Mouse (Mus musculus) cerebellum, adult 2 months (tissue): ENCODE data around the gene Ofcc1. TPM values are rescaled to one million over a fixed set of nuclear protein-coding genes. Genes with fewer than 3 reads are reported as not detected.

Source experiments
- DNase-seq, 2 experiments: peaks; one replicate each; pipeline ENCODE4 v3.0.0; 2021
- H3K27ac ChIP-seq: fragments of 200-500 bp; 2 replicates; pipeline ENCODE4 v1.5.1; 2012; ENCODE audit warnings: low read length, control low read depth, inconsistent platforms; ENCODE audit not compliant: insufficient read depth
- H3K27me3 ChIP-seq: fragments of 200-500 bp; 2 replicates; pipeline ENCODE4 v1.6.1; 2012; ENCODE audit warnings: inconsistent platforms, mild to moderate bottlenecking, low read length, moderate library complexity; ENCODE audit not compliant: control insufficient read depth, insufficient read depth
- H3K4me1 ChIP-seq: fragments of 200-500 bp; 2 replicates; pipeline ENCODE4 v1.6.1; 2011; ENCODE audit warnings: low read length; ENCODE audit not compliant: control insufficient read depth, insufficient read depth
- H3K4me3 ChIP-seq: fragments of 200-500 bp; replicated peaks from 2 replicates; pipeline ENCODE3; 2011; ENCODE audit warnings: mild to moderate bottlenecking, low read depth, low read length, control low read depth; ENCODE audit not compliant: insufficient read depth
- CTCF ChIP-seq: fragments of 200-500 bp; IDR thresholded peaks from 2 replicates; pipeline ENCODE4 v1.5.1; 2011; ENCODE audit warnings: low read depth, mild to moderate bottlenecking, control low read depth, low read length, moderate library complexity, borderline replicate concordance; ENCODE audit not compliant: insufficient read depth
- POLR2A ChIP-seq: fragments of 200-500 bp; IDR thresholded peaks from 2 replicates; pipeline ENCODE4 v1.6.1; 2011; ENCODE audit warnings: low read length, control low read depth, borderline replicate concordance; ENCODE audit not compliant: insufficient read depth
- WGBS: fragments of 180-500 bp; shearing (Covaris S2); methylation state at CpG from one replicate; pipeline ENCODE4 v1.1.7; 2018; 5-methylcytosine and 5-hydroxymethylcytosine counted together
- polyA plus RNA-seq: library from polyadenylated mRNA; depleted of rRNA; stranded (reverse); fragments of >200 nt; gene quantifications from 2 replicates; pipeline ENCODE4 v1.2.3, GENCODE M21; 2012

The Ofcc1 gene
- polyA plus RNA-seq, 1 experiment, result not detected

DNA sequence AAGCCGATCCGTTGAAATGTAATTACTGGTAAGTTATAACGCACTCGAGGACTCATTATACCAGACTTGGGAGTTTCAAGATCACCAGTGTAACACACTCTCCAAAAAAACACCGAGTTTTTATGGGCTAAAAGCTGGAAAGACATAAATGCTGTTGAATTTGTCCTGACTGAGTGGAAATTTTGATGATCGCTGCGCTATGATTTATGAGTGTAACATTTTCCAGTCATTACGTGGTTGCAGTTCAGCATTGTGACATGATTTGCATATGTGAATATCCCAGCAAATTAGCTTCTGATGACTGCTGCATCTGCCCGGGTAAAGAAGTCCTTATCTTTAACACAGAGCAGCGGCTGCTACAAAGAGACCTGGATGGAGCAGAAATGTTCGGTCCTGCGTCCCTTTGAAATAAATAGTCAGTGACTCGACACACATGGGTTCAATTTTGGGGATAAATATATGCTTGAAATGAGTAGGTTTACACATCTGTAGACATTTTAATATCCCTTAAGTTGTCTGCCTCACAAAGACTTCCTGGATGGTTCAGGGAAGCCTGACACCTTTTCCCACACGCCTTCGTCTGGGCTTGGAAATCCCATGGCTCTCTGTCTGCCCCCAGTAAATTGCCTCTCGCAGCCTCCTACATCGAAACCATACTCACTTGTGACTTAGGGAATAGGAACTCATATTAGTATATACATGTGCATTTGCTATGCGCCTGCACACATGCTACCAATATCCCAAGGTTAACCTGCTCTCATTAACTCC is 381.8 kb downstream of the Ofcc1 start:
- Histone ChIP-seq H3K4me3 (no peak overlapping the region), H3K27ac (no peak overlapping the region), H3K4me1 (no peaks in the 10 kb centered on the region), H3K27me3 (no peaks in the 10 kb centered on the region)
- no peak for TF ChIP-seq CTCF
- no peak for TF ChIP-seq POLR2A
- DNase-seq, result no peak
- 88% methylated on average over 18 of the region's 18 CpGs for WGBS

DNA sequence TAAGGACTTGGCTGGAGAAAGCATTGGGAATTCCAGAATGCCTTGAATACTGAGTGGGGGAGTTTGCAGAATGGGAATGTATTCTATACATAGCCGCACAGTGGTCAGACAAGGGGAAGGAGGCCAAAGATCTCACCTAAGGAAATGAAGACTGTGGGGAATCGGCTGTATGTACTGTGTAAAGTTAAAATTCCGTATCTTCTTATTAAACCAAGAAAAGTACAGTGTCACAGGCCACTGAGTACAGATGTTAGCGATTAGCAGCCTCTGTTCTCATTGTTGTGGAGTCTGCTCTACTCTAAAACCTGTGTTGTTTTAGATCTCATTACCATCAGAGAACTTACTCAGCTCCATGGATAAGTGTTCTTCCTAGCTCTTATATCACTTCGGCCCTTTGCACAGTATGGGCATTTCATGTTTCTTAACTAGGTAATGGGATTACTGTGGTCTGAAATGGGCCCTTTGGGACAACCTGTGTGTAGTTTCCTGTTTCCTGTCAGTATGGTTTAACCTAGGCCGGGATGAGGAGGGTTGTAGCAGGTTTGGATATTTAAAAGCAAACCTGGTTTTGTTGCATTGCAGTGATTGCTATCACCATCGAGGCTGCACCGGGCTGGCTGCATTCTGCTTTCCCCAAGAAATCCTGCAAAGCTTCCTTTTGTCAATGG is 392.8 kb downstream of the Ofcc1 start:
- DNase-seq, result no peak
- TF ChIP-seq POLR2A (no peak), CTCF (no peak)
- no peaks in the 10 kb centered on the region for H3K27me3 ChIP-seq
- no peaks in the 10 kb centered on the region for H3K4me1 ChIP-seq
- 90% methylated on average over 8 of the region's 8 CpGs for WGBS
- H3K4me3 ChIP-seq, result no peak overlapping the region
- H3K27ac ChIP-seq, result no peak overlapping the region

DNA sequence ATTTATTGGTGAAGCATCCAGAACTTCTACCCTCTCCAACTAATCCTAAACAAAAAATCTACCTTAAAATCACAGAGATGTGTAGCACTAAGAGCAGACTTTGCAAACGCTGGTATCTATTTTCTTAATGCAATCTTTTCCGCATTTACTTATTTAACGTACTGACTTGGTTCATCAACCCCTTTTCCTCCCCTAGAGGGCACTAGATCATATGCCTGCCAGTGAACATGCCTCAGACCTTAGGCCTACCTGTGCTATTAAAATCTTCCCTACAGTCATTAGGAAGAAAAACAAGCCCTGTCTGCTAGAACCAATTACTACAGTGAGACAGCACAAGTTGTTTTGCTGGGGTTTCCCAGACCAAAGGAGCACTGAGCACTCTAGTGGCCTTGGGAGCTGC is 404.0 kb downstream of the Ofcc1 start:
- Histone ChIP-seq H3K27ac (no peak overlapping the region), H3K4me3 (no peak overlapping the region), H3K4me1 (no peaks in the 10 kb centered on the region), H3K27me3 (no peaks in the 10 kb centered on the region)
- TF ChIP-seq CTCF, result peak; percentile 19; the same call in 1 of the 2 replicates
- TF ChIP-seq POLR2A, result no peak
- 71% methylated on average over 3 of the region's 3 CpGs for WGBS
- DNase-seq, result peak in 1 of 2 experiments; percentile 7

DNA sequence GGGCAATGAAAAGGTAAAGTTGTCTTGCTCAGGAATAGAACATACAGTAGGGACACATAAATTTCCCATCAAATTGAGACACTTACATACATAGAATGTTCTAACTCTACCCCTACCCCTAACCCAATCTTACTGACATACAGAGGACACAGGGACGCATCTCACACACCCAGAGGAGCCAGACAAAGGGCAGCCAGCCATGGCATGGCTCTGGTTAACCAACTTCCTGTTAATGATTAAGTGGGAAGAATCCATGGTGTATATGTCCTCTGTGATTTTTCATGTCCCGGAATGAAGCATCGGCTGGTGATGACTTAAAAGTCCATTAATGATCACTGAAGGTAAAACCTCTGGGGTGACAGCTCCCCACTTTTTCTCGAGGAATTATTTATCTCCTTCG is 405.2 kb downstream of the Ofcc1 start:
- Histone ChIP-seq H3K4me3 (no peak overlapping the region), H3K27ac (no peak overlapping the region), H3K4me1 (no peaks in the 10 kb centered on the region), H3K27me3 (no peaks in the 10 kb centered on the region)
- WGBS, result 86% methylated on average over 5 of the region's 5 CpGs
- DNase-seq, result no peak
- TF ChIP-seq POLR2A, result no peak
- TF ChIP-seq CTCF, result no peak
